Mouse (Mus musculus) CH12.LX (cell line): ENCODE measurements at regions not wholly inside any gene's neighbourhood (a gene's known extent, or its start where the extent isn't known, plus 50 kb on each side); places are given as distances from the start of the nearest gene placed in this dataset.

ENCODE experiments used
- BHLHE40 ChIP-seq: IDR thresholded peaks from 2 replicates; pipeline ENCODE4 v1.6.1; 2011; ENCODE audit warnings: mild to moderate bottlenecking, low read depth, low read length, improper control_type of control experiment
- CTCF ChIP-seq, 2 experiments: IDR thresholded peaks in 1 of 2; conservative IDR thresholded peaks in 1 of 2; 2 replicates each; pipeline ENCODE4 v1.5.1; 2011 to 2012; ENCODE audit warnings: low read depth in 2 of 2, low read length in 2 of 2, improper control_type of control experiment in 1 of 2, inconsistent platforms in 1 of 2, mild to moderate bottlenecking in 1 of 2, moderate library complexity in 1 of 2
- E2F4 ChIP-seq: IDR thresholded peaks from 2 replicates; pipeline ENCODE4 v1.6.1; 2011; ENCODE audit warnings: low read depth, low read length, improper control_type of control experiment; ENCODE audit not compliant: insufficient replicate concordance
- IRF4 ChIP-seq: IDR thresholded peaks from 2 replicates; pipeline ENCODE4 v1.6.1; 2014; ENCODE audit warnings: low read depth, mild to moderate bottlenecking, inconsistent platforms, low read length, improper control_type of control experiment
- JUND ChIP-seq: conservative IDR thresholded peaks from 2 replicates; pipeline ENCODE4 v1.6.1; 2011; ENCODE audit warnings: low read depth, low read length, improper control_type of control experiment
- KAT2A ChIP-seq: IDR thresholded peaks from 2 replicates; pipeline ENCODE4 v1.6.1; 2012; ENCODE audit warnings: low read length, improper control_type of control experiment, inconsistent platforms; ENCODE audit not compliant: insufficient replicate concordance
- MAFK ChIP-seq: IDR thresholded peaks from 2 replicates; pipeline ENCODE4 v1.6.1; 2011; ENCODE audit warnings: low read length, improper control_type of control experiment; ENCODE audit not compliant: insufficient replicate concordance
- POLR2A ChIP-seq: IDR thresholded peaks from 2 replicates; pipeline ENCODE4 v1.6.1; 2011; ENCODE audit warnings: low read depth, mild to moderate bottlenecking, improper control_type of control experiment, low read length
- RCOR1 ChIP-seq: conservative IDR thresholded peaks from 2 replicates; pipeline ENCODE4 v1.6.1; 2012; ENCODE audit warnings: low read depth, mild to moderate bottlenecking, inconsistent platforms, low read length, improper control_type of control experiment
- SIN3A ChIP-seq: IDR thresholded peaks from 2 replicates; pipeline ENCODE4 v1.6.1; 2012; ENCODE audit warnings: low read length, improper control_type of control experiment, inconsistent platforms
- SMC3 ChIP-seq: IDR thresholded peaks from 2 replicates; pipeline ENCODE4 v1.6.1; 2011; ENCODE audit warnings: low read depth, low read length, improper control_type of control experiment
- TCF12 ChIP-seq: IDR thresholded peaks from 2 replicates; pipeline ENCODE4 v1.6.1; 2014; ENCODE audit warnings: low read depth, mild to moderate bottlenecking, inconsistent platforms, low read length, improper control_type of control experiment
- ZC3H11A ChIP-seq: IDR thresholded peaks from 2 replicates; pipeline ENCODE4 v1.6.1; 2012; ENCODE audit warnings: low read depth, mild to moderate bottlenecking, inconsistent platforms, low read length, improper control_type of control experiment

GRCm38 (mm10) chr7:68873008-68873407 is 124.0 kb upstream of the Arrdc4 start:
- TF ChIP-seq CTCF (conservative IDR thresholded peaks at IDR 0.05 in 1 of 2, IDR thresholded peaks at IDR 0.05 in 1 of 2; ENCODE audit: low read depth in 2 of 2, low read length in 2 of 2) (no peak), IRF4 (no peak), E2F4 (no peak), MAFK (no peak), BHLHE40 (no peak), SIN3A (no peak), RCOR1 (no peak), ZC3H11A (no peak), POLR2A (no peak), JUND (no peak), KAT2A (no peak), SMC3 (no peak), TCF12 (no peak)
